Mouse (Mus musculus): ENCODE results near the gene Ggps1.
A peak's percentile ranks its signal among the peaks of the same experiment; 100 is the strongest.

Ggps1 gene

GRCm38 (mm10) chr13:14063013-14063941 is at the start of gene Ggps1, which contains the start of gene Arid4b:
TSS of gene Ggps1 (minus strand) at chr13:14063488.
TSS of gene Arid4b (plus strand) at chr13:14063232.
- DNase-seq: peak; percentile 92 to 93

- DNase-seq: no peak
These were observed 47.9 kb upstream of the Ggps1 start for GRCm38 (mm10) chr13:14111146-14111545.

- no peak for DNase-seq
These were observed 47.0 kb upstream of the Ggps1 start for GRCm38 (mm10) chr13:14110154-14110873.

GRCm38 (mm10) chr13:14103026-14103425 is 39.7 kb upstream of the Ggps1 start:
- DNase-seq: no peak

GRCm38 (mm10) chr13:14088669-14089068 is 25.4 kb upstream of the Ggps1 start:
- no peak for DNase-seq

- no peak for DNase-seq
These were observed 12.0 kb upstream of the Ggps1 start for GRCm38 (mm10) chr13:14075326-14075725.

- no peak for DNase-seq
These were observed 11.1 kb upstream of the Ggps1 start for GRCm38 (mm10) chr13:14074371-14074770.

GRCm38 (mm10) chr13:14069291-14069690 is 6.0 kb upstream of the Ggps1 start:
- DNase-seq: no peak

- no peak for DNase-seq
These were observed 4.7 kb upstream of the Ggps1 start for GRCm38 (mm10) chr13:14068035-14068434.

GRCm38 (mm10) chr13:14065701-14066100 is 2.4 kb upstream of the Ggps1 start:
- no peak for DNase-seq

- DNase-seq: no peak
These were observed 1.7 kb upstream of the Ggps1 start for GRCm38 (mm10) chr13:14065028-14065380.

- peak; percentile 36 for DNase-seq
These were observed 1.2 kb upstream of the Ggps1 start for GRCm38 (mm10) chr13:14064341-14065027.

GRCm38 (mm10) chr13:14063942-14064271 is 619 bp upstream of the Ggps1 start:
- DNase-seq: no peak

GRCm38 (mm10) chr13:14062209-14063012 is 877 bp downstream of the Ggps1 start:
- DNase-seq: no peak

- no peak for DNase-seq
These were observed 3.7 kb downstream of the Ggps1 start for GRCm38 (mm10) chr13:14059582-14059981.

- no peak for DNase-seq
These were observed 6.5 kb downstream of the Ggps1 start for GRCm38 (mm10) chr13:14056801-14057200.

- DNase-seq: no peak
These were observed 13.4 kb downstream of the Ggps1 start for GRCm38 (mm10) chr13:14049878-14050277.

GRCm38 (mm10) chr13:14044521-14044920 is 18.8 kb downstream of the Ggps1 start:
- no peak for DNase-seq

GRCm38 (mm10) chr13:14043851-14044250 is 19.4 kb downstream of the Ggps1 start:
- no peak for DNase-seq

- no peak for DNase-seq
These were observed 23.1 kb downstream of the Ggps1 start for GRCm38 (mm10) chr13:14040186-14040585.

GRCm38 (mm10) chr13:14039292-14039965 is 23.9 kb downstream of the Ggps1 start, which contains the start of gene Tbce:
TSS of gene Tbce (minus strand) at chr13:14039638.
- peak; percentile 84 to 90 for DNase-seq

GRCm38 (mm10) chr13:14038911-14039291 is 24.4 kb downstream of the Ggps1 start:
- DNase-seq: no peak
